Mouse (Mus musculus) frontal cortex, postnatal 36 days (tissue): ENCODE data around the gene Ppm1a.

ENCODE experiments used
- DNase-seq, 2 experiments: peaks; one replicate each; pipeline ENCODE4 v3.0.0; 2022; ENCODE audit warnings: low spot score in 2 of 2

Ppm1a gene

DNA sequence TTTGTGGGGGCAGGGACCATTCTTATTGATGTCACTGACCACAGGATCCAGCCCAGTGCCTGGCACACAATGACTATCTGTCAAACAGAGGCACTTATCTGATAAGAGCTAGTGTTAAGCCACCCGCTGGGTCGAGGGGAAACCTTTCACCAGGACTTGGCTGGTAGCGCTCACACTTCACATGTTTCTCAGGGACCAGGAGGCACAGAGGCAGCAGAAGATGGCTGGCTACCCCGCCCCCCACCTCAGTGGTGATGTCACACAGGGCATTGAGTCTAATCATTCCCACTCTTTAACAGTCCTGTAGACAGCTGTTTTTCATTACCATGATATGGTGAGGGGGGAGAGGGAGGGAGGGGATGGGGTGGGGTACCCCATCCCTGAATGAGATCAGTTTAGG is at the start of gene Ppm1a:
Ppm1a (plus strand) TSS at position 370 of the 400 bp plus-strand sequence.
- no peak for DNase-seq

DNA sequence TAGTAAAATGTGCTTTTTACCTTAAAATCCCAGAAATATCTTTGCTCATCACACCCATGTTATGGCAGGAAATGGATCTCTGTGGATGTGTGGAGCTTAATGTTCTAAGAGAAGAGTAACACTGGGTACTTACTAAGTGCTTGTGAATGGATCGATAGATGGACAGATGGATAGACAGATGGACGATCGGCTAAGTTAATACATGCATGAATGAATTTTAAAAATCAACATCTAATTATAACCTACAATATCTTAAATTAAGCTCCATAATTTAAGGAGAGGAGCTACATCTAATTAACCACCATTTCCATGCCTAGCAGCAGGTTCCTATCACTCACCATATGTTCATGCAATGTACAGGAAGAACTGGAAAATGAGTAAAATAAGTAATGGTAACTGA is 47.3 kb upstream of the Ppm1a start:
- DNase-seq: no peak

DNA sequence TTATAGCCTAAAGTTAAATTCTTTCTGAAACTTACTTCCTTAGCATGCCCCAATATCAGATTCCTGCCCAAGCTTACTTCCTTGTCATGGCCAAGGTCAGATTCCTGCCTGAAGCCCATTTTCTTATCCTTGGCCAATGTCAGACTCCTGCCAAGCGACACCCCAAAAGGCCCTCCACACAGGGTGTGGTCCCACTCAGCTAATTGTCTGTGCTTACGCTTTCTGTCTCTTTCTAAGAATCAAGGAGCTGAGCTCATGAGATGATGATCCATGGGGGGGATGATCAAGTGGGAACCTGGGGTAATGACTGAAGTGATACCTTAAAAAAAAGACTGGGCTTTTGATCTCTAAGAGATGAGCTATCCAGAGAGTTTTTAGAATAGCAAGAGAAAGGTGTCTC is 42.4 kb upstream of the Ppm1a start:
- DNase-seq: no peak

DNA sequence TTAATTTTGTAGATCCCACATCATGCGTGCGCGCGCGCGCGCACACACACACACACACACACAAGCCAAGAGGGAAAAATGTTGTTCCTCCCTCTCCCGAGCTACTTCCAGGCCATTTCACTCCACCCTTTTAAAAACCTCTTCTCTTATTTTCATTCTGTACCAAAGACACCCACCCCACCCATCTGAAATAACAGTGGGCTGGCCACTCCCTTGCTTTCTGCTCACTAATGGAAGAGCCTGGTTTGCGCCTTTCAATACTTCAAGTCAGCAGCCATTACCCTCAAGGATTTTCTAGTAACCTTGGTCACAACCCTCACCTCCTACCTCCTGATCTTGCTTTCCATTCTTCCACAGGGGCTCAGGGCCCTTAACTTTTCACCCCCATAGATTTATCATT is 41.4 kb upstream of the Ppm1a start:
- DNase-seq: no peak

DNA sequence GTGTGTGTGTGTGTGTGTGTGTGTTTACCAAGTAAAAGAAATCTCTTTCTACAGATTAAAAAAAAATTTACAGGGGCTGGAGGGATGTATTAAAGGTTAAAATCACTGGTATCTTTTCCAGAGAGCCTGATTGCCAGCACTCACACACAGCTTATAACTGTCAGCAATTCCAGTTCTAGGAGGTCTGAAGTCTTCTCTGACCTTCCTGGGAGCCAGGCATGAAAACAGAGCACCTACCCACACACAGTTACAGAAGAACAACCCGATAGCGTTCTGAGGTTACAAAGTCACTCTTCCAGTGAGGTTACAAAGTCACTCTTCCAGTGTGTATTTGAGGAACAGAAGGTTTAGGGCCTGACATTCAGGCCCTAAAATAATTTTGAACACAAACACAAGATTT is 38.2 kb upstream of the Ppm1a start:
- DNase-seq: no peak

DNA sequence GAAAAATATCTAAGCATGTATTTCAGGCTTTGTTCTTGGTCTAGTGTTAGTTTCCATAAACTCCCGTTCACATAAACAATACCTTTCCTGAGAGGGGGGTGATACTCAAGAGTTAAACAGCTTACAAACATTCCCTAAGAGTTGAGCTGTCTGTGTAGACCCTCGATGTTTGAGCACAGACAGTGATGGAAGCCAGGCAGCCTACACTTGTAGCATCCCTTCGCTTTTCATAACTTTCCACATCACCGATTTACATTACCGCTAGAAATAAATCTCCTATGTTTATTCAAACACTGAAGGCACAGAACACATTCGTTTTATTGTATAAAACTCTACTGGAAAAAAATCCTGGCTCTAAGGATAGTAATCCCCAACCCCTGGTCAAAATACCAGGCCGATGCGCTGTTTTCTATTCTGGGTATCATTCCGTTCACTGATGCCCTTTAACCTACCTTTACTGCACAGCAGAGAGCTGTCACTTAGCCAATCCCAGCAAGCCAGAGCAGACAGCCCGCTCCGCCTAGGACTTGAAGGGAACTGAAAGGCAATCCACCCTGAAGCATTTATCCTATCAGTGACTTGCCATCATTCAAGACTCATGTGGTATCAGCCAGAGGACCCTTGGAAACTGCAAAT is 37.7 kb upstream of the Ppm1a start:
- no peak for DNase-seq

DNA sequence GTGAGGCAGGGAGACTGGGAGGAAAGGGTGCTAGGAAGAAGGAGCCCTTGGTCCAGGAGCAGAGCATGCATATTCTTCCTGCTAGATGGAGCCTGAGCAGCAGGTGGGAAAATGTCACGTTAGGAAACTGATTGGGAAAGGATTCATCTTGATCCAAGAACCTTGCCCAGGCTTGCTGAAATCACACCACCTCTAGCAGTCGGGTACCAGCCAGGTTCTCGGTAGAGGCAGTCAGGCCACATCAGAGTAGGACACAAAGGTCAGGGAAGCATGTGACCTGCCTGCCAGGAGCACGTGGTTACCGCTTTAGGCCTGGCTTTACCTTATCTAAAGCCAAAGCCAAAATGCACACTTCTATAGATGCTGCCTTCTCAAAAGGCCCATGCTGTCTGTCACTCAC is 35.5 kb upstream of the Ppm1a start:
- no peak for DNase-seq

DNA sequence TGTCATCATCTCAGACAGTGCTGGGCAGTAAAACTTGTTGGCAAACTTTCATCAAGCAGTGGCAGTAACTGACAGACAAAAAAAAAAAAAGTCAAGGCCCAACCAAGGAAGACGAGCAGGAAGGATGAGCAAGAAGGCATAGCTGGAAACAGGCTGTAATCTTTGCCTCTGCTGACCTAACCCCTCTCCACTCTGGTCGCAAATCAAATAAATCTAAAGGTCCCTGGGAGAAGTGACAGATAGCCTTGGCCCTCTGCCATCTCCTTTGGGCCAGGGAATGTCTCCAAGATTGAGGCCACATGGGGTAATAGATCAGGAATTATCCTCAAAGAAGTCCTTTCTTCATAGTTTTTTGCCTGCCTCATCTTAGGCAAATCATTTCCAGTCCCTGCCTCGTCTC is 33.3 kb upstream of the Ppm1a start:
- DNase-seq: no peak

DNA sequence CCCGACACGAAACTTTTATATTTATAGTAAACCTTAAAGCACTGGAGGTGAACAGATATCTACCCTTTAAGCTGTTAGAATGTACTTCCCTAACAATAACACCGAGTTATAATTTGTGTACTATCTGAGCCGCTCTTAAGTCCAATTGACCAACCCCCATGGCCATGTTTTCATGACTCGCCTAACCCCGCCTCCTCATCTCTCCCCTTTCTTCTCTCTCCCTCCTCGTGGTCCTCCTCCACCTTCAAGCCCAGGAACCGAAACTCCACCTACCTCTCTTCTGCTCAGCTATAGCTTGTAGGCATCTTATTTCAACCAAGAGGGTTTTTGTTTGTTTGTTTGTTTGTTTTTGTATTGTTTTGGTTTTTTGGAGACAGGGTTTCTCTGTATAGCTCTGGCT is 30.2 kb upstream of the Ppm1a start:
- DNase-seq: no peak

DNA sequence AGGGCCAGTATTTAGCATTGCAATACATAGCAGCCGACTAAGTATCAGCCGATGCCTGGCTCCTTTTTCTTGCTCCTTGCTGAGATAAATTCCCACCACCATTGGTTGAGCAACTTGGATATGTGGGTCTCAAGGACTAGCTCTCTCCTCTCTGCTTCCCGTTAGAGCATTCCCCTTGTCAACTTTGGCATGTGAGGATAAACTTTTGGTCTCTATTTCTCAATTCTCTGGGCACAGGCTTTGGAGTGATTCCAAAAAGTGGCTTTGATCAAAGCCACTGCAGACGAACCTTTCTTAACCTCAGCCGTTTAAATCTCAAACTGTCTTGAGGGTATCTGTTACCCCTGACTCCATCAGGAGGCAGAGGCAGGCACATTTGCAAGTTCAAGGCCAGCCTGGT is 29.6 kb upstream of the Ppm1a start:
- DNase-seq: no peak

DNA sequence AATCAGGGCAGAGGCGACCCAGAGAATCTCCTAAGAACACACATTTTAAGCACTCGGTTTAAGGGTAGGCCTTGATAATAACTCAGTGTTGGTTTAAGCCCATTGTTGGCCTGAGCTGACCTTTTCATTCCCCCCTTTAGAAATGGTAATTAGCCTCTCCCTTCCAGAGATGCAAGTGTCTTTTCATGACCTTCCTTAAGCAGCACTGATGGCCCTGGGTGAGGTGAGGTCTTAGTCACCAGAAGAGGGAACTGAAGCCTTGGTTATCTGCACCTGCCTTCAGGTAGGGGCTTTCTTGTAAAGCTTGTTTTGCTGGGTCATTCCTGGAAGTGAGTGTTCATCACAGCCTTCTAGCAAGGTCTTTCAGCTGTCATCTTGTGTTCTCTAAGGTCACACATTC is 23.1 kb upstream of the Ppm1a start:
- no peak for DNase-seq

DNA sequence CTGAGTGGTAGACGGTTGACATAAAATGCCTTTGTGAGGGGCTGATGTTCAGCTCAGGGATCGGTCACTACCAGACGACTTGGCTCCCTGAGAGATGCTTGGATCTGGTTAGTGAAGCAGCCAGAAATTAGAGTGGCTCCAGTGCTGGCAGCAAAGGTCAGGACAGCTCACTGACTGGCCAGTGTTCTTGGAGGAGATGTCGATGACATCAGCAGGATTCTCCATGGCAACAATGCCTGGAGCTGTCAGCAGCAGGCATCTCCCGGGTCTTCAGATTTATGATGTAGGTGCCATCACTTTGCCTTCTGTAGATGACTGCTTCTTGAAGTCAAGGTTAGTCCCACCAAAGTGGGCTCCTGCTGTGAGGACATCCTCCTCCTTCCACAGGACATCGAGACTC is 16.1 kb upstream of the Ppm1a start:
- no peak for DNase-seq

DNA sequence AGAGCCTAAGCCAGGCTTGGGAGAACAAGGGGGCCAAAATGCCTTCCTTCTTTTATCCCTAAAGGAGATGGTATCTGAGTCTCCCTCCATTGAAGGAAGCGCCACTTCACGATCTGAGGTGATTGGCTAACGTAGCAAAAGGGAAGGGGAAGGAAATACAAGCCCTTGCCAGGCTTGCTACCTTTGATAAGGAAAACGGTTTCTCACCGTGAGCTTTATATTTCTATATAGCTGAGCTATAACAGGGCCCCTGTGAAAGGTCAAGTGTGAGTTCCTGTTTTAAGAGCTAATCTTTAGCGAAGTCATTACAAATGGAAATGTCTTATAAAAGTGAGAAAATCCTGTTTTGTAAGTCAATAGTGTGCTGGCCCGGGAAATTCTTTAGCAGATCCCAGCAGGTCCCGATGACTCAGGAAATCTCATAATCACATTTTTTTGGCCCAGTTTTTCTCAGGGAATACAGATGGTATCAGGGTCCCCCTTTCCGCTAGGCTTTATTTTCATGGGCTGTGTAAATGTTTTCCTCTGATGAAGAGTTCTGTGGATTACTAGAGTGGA is 12.4 kb upstream of the Ppm1a start:
- DNase-seq: no peak

DNA sequence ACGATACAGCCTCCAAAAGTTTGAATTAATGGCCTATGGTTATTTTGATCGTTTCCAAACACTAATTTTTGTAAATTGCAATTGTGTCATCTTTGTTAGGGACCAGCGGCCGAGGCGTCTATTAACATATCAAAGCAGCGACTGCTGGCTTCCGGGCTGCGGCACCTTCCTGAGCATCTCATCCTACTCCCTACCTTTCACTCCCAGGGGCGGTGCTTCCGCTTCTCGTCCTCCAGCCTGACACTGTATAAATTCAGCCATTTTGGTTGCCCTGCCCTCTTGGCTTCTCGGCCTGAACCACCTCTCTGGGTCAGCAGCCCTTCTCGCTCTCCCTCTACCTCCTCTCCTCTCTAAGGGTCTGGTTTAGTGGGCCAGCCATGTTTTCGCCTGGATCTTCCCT is 11.8 kb upstream of the Ppm1a start:
- DNase-seq: no peak

DNA sequence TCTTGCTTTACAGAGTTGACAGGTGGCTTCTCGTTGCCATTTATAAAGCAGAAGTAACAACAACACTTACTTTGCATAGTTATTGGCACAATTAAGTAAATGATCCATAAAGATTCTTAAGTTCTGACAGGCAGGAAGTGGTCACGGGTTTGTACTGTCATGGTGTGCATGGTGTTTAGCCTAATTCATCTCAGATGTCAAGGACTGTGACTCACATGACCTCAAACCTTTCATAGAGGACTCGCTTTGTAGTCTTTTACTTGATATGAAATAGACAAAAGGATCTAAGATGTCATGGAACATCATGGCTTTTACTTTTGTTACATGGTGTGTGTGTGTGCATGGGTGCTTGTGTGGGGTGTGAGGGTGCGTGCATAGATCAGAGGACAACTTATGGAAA is 8.9 kb upstream of the Ppm1a start:
- no peak for DNase-seq

DNA sequence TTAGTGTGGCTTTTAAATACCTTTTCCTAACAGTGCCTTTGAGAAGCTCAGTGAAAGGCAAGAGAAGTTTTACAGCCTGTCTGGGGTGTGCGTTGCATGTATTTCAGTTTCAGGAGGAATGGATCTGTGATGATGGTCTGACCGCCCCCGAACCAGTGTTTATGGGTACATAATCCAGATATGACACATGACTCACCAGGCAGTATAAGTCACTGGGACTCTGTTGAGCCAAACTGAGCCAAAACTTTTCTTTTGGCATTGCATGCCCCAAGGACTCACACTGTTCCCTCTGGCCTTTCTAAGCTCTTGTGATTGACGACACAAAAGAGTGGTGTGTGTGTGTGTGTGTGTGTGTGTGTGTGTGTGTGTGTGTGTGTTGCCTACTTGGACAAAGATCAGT is 8.4 kb upstream of the Ppm1a start:
- no peak for DNase-seq

DNA sequence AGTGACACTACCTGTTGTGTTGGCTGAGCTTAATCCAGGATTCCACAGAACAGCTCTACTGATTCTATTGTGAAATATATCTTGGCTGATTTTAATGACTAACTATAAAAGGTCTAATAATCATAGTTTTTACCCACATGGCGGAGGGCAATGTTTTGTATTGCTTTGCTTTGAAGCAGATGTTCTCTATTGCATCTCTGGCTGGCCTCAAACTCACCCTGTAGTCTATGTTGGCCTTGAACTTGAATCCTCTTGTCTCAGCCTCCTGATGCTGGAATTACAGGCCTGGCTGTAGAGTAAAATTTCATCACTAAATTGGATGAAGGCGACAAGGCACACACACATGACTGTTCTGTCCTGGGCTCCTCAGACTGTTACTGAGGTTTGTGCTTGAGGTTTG is 7.8 kb upstream of the Ppm1a start:
- no peak for DNase-seq

DNA sequence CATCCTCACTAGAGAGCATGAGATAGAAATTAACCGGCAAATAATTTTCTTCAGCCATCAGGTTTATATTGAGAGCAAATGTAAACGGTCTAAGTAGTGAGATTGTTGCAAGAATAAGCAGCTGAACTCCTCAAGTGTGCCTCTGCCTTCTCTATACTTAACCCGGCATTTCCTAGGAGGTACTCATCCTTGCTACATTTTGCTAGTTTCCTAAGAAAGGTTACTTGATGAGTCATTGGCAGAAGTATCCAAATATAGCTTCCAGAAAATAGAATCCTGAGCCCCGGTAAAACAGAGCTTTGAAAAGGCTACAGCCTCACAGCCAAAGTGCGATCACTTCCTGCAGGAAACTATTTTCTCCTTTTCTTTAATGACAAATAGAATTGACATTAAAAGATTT is 7.2 kb upstream of the Ppm1a start:
- no peak for DNase-seq

DNA sequence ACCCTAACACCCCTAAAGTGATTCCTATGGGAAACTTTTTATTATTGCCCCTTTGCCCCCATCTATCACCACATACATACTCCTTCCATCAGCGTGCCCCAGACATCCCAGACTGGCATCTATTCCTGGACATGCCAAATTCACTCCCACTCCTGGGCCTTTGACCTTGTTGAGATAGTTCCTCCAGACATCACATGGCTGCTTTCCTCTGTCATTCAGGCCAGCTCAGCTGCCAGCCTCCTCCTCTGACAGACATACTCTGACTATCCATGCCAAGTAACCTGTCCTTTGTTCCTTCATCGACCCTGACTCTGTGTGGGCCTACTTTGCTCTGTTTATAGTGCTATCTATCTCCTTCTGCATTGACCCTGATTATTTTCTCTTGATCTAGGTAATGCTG is 6.6 kb upstream of the Ppm1a start:
- DNase-seq: no peak

DNA sequence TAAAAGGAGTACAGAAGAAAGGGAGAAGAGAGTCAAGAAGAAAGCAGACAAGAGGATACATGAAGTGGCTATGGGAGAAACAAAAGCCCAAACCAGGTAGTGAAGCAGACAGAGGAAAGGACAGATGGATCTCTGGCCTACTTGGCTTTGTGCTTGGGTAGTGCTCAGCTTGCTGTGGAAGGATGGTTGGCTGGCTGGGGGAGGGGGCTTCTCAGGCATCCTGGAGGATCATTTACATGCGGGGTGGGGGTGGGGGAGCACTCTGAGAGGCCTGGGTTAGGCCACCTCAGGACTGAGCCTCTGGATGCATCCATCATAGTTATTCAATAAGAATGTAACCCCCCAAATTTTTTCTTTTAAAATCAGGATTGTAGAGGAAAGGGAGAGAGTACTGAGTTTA is 341 bp downstream of the Ppm1a start:
- no peak for DNase-seq

DNA sequence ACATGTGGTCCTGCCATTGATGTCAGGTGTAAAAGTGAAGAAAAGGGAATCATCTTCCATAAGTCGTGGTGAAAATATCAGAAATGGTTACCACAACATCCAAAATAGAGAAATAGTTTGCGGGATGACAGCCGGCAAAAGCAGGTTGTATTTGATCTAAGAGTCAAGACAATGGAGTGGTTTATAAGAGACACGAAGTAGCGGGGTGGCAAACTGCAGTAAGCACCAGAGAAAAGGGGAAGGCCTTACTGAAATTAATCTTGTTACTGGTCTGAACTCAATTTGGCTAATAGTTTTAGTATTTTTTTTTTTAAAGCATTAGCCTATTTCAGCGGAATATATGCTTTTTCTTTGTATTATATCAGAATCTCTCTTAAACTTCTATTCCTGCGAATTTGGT is 2.7 kb downstream of the Ppm1a start:
- DNase-seq: no peak

DNA sequence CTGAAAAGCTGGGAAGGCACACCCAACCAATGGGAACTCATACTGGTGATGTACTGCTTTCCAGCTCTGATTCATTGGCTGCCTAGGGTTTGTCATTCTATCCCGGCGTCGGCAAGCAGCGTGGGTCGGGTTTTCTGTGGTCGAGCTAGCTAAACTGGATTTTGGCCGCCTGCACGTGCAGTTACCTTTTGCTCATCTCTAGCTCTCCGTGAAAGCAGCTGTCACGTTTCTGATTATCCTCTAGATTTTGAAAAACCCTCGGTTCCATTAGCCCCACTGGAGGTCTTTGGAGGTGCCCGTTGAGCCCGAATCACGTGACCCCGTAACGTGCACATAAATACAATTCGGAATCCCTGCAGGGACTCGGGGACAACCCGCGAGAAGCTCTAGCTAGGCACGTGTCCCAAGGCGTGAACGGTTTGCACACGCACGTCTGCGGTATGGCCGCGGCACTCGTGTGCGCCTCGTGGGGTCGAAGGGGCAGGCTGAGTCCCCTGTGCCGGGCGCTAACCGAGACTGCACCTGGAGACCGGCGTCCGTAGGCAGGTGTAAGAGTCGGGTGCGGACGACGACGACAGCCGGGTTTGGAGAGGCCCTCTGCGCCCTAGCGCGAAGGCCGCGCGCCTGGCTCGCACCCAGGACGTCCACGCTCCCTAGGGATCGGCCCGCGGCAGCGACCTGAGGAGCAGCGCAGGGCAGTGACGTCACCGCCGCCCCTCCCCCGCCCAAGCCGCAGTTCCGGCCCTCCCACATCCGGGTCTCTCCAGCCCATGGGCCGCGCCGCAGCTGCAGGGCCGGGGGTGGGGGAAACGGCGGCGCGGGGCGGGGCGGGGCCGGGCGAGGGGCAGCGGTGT is 3.3 kb downstream of the Ppm1a start:
- peak; percentile 92 to 94 for DNase-seq

DNA sequence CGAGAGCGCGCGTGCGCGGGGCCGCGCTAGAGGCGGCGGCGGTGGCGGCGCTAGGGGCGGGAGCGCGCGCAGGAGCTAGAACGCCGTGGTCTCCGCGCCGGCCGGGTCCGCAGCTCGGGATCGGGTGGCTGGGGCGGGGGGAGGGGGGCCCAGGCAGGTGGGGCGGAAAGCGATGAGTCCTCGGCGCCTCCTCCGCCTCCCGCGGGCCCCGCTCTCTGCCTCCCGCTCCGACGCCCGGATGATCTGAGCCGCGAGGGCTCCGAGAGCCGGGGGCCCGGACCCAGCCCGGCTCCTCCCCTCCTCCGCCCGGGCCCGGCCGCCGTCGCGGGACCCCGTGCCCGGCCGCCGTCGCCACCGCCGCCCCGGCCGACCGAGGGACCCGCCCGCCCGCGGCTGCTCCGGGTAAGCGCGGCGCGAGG is 4.0 kb downstream of the Ppm1a start:
- DNase-seq: peak in 1 of 2 experiments; percentile 21
